Mouse (Mus musculus) MEL (cell line): ENCODE results near the gene Abcc5. TPM values are rescaled to one million over a fixed set of nuclear protein-coding genes. Genes with fewer than 3 reads are reported as not detected.
"Not testable (repeated sequence)": the region's sequence is repeated elsewhere in the genome, so short reads cannot be mapped to it uniquely, and the experiment has no call there.

Experiments used
- DNase-seq: peaks from one replicate; pipeline ENCODE4 v3.0.0; 2011; ENCODE audit warnings: low read depth, low spot score
- H3K27ac ChIP-seq: 2 replicates; pipeline ENCODE4 v1.5.1; 2012; ENCODE audit warnings: low read depth, mild to moderate bottlenecking, control low read depth, low read length, moderate library complexity; ENCODE audit not compliant: control insufficient read depth
- H3K27me3 ChIP-seq, 2 experiments: fragments of 150-350 bp in 1 of 2; sonication (generic) in 1 of 2; 2 replicates each; pipeline ENCODE4 v1.6.1; 2012; ENCODE audit warnings: low read length in 2 of 2, mild to moderate bottlenecking in 2 of 2, improper control_type of control experiment in 1 of 2, moderate library complexity in 1 of 2; ENCODE audit not compliant: insufficient read depth in 2 of 2, control insufficient read depth in 1 of 2
- H3K36me3 ChIP-seq, 2 experiments: 2 replicates each; pipeline ENCODE4 v1.6.1; 2012 to 2014; ENCODE audit warnings: low read length in 2 of 2, improper control_type of control experiment in 1 of 2, inconsistent platforms in 1 of 2, mild to moderate bottlenecking in 1 of 2; ENCODE audit not compliant: insufficient read depth in 2 of 2, control insufficient read depth in 1 of 2
- H3K4me1 ChIP-seq, 2 experiments: fragments of 150-350 bp in 1 of 2; sonication (generic) in 1 of 2; 2 replicates each; pipeline ENCODE4 v1.6.1; 2012; ENCODE audit warnings: low read length in 2 of 2, improper control_type of control experiment in 1 of 2, mild to moderate bottlenecking in 1 of 2; ENCODE audit not compliant: insufficient read depth in 2 of 2, control insufficient read depth in 1 of 2
- H3K4me3 ChIP-seq, 2 experiments: fragments of 150-350 bp in 1 of 2; sonication (generic) in 1 of 2; 2 replicates each; pipeline ENCODE4 v1.5.1; 2012; ENCODE audit warnings: low read depth in 2 of 2, low read length in 2 of 2, mild to moderate bottlenecking in 2 of 2, moderate library complexity in 2 of 2, control low read depth in 1 of 2, improper control_type of control experiment in 1 of 2; ENCODE audit not compliant: control insufficient read depth in 1 of 2, insufficient read depth in 1 of 2
- H3K79me2 ChIP-seq: 2 replicates; pipeline ENCODE4 v1.6.1; 2012; ENCODE audit warnings: mild to moderate bottlenecking, low read length, moderate library complexity; ENCODE audit not compliant: control insufficient read depth, poor library complexity, insufficient read depth
- H3K9ac ChIP-seq: 2 replicates; pipeline ENCODE4 v1.6.1; 2012; ENCODE audit warnings: low read depth, mild to moderate bottlenecking, control low read depth, low read length, moderate library complexity; ENCODE audit not compliant: control insufficient read depth, poor library complexity, severe bottlenecking
- H3K9me3 ChIP-seq: fragments of 150-350 bp; sonication (generic); replicated peaks from 2 replicates; pipeline ENCODE4 v1.6.1; 2012; ENCODE audit warnings: mild to moderate bottlenecking, low read length, improper control_type of control experiment, moderate library complexity; ENCODE audit not compliant: insufficient read depth
- BHLHE40 ChIP-seq: IDR thresholded peaks from 2 replicates; pipeline ENCODE4 v1.6.1; 2012; ENCODE audit warnings: low read depth, mild to moderate bottlenecking, inconsistent platforms, low read length, improper control_type of control experiment, borderline replicate concordance
- CHD1 ChIP-seq: IDR thresholded peaks from 2 replicates; pipeline ENCODE4 v1.6.1; 2012; ENCODE audit warnings: low read depth, mild to moderate bottlenecking, inconsistent platforms, low read length, improper control_type of control experiment
- E2F4 ChIP-seq: IDR thresholded peaks from 2 replicates; pipeline ENCODE4 v1.6.1; 2011; ENCODE audit warnings: low read depth, low read length, improper control_type of control experiment, borderline replicate concordance
- ELF1 ChIP-seq: IDR thresholded peaks from 2 replicates; pipeline ENCODE4 v1.6.1; 2014; ENCODE audit warnings: low read depth, mild to moderate bottlenecking, inconsistent platforms, low read length, improper control_type of control experiment, moderate library complexity
- ETS1 ChIP-seq: IDR thresholded peaks from 2 replicates; pipeline ENCODE4 v1.6.1; 2012; ENCODE audit warnings: low read depth, mild to moderate bottlenecking, inconsistent platforms, low read length, improper control_type of control experiment, moderate library complexity
- HCFC1 ChIP-seq: IDR thresholded peaks from 2 replicates; pipeline ENCODE4 v1.6.1; 2012; ENCODE audit warnings: low read depth, mild to moderate bottlenecking, inconsistent platforms, low read length, improper control_type of control experiment, moderate library complexity
- KAT2A ChIP-seq: conservative IDR thresholded peaks from 2 replicates; pipeline ENCODE4 v1.6.1; 2012; ENCODE audit warnings: low read depth, low read length, improper control_type of control experiment, inconsistent platforms
- MAFK ChIP-seq: IDR thresholded peaks from 2 replicates; pipeline ENCODE4 v1.6.1; 2011; ENCODE audit warnings: low read depth, mild to moderate bottlenecking, low read length, improper control_type of control experiment, borderline replicate concordance
- MAX ChIP-seq: IDR thresholded peaks from 2 replicates; pipeline ENCODE4 v1.6.1; 2011; ENCODE audit warnings: low read length, improper control_type of control experiment
- MXI1 ChIP-seq: IDR thresholded peaks from 2 replicates; pipeline ENCODE4 v1.6.1; 2011; ENCODE audit warnings: mild to moderate bottlenecking, low read depth, low read length, improper control_type of control experiment
- MYB ChIP-seq: IDR thresholded peaks from 2 replicates; pipeline ENCODE4 v1.6.1; 2011; ENCODE audit warnings: mild to moderate bottlenecking, low read depth, low read length, improper control_type of control experiment
- NELFE ChIP-seq: IDR thresholded peaks from 2 replicates; pipeline ENCODE4 v1.6.1; 2011; ENCODE audit warnings: low read depth, low read length, improper control_type of control experiment
- POLR2A ChIP-seq, 2 experiments: IDR thresholded peaks; 2 replicates each; pipeline ENCODE4 v1.6.1; 2011 to 2012; ENCODE audit warnings: low read length in 2 of 2, mild to moderate bottlenecking in 2 of 2, control low read depth in 1 of 2, improper control_type of control experiment in 1 of 2, low read depth in 1 of 2, moderate library complexity in 1 of 2; ENCODE audit not compliant: control insufficient read depth in 1 of 2, insufficient read depth in 1 of 2, poor library complexity in 1 of 2
- POLR2AphosphoS2 ChIP-seq: IDR thresholded peaks from 2 replicates; pipeline ENCODE4 v1.6.1; 2011; ENCODE audit warnings: low read length, improper control_type of control experiment
- SIN3A ChIP-seq: IDR thresholded peaks from 2 replicates; pipeline ENCODE4 v1.6.1; 2012; ENCODE audit warnings: low read length, improper control_type of control experiment, inconsistent platforms
- TAL1 ChIP-seq: IDR thresholded peaks from 2 replicates; pipeline ENCODE4 v1.6.1; 2012; ENCODE audit warnings: mild to moderate bottlenecking, inconsistent platforms, low read length, moderate library complexity, mixed read lengths
- TCF12 ChIP-seq: IDR thresholded peaks from 2 replicates; pipeline ENCODE4 v1.6.1; 2014; ENCODE audit warnings: low read depth, mild to moderate bottlenecking, inconsistent platforms, low read length, improper control_type of control experiment, moderate library complexity
- USF1 ChIP-seq: IDR thresholded peaks from 2 replicates; pipeline ENCODE4 v1.6.1; 2014; ENCODE audit warnings: low read depth, mild to moderate bottlenecking, inconsistent platforms, low read length, improper control_type of control experiment, moderate library complexity
- ZKSCAN1 ChIP-seq: IDR thresholded peaks from 2 replicates; pipeline ENCODE4 v1.6.1; 2012; ENCODE audit warnings: low read depth, mild to moderate bottlenecking, inconsistent platforms, low read length, improper control_type of control experiment, moderate library complexity
- ZMIZ1 ChIP-seq: IDR thresholded peaks from 2 replicates; pipeline ENCODE4 v1.6.1; 2012; ENCODE audit warnings: low read depth, mild to moderate bottlenecking, inconsistent platforms, low read length, improper control_type of control experiment, moderate library complexity
- ZNF384 ChIP-seq: IDR thresholded peaks from 2 replicates; pipeline ENCODE4 v1.6.1; 2012; ENCODE audit warnings: low read depth, mild to moderate bottlenecking, inconsistent platforms, low read length, improper control_type of control experiment
- polyA plus RNA-seq, 2 experiments: library from polyadenylated mRNA; stranded (reverse) in 1 of 2; unstranded in 1 of 2; fragments of >175 nt in 1 of 2; fragments of >200 nt in 1 of 2; gene quantifications; 2 replicates each; pipeline versions ENCODE4 v1.2.1 to v1.2.4; 2012; ENCODE audit warnings: low replicate concordance in 2 of 2, low read depth in 1 of 2; ENCODE audit not compliant: insufficient read length in 2 of 2, insufficient read depth in 1 of 2, missing spikeins in 1 of 2
- total RNA-seq: library from RNA; depleted of rRNA; stranded (reverse); fragments of 300-350 nt; gene quantifications from 2 replicates; pipeline ENCODE4 v1.2.3, GENCODE M21; 2012

The Abcc5 gene
- total and polyA plus RNA-seq, 3 experiments = 17.6 to 31.7 TPM; not detected in 1

DNA sequence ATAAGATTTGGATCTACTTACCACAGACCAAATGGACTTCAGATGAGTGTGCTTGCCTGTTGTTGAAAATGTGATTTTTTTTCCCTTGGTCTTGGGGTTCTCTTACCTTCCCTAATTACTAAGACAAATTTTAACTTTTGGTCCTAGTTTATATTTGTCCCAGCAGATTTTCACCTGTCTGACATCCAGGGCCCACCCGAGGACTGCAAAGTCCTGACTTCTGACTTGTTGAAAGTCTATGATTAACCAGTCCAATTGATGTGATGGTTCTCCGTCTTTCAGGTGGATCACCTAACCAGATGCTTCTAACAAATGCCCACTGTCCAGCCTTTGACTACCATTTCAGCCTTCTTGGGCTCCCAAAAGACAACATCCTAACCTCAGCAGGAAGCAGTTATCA is 44.8 kb upstream of the Abcc5 start:
- Histone ChIP-seq H3K9ac (no peak overlapping the region), H3K4me3 (no peak overlapping the region), H3K9me3 (no peaks in the 10 kb centered on the region), H3K27me3 (no peaks in the 10 kb centered on the region), H3K36me3 (no peaks in the 10 kb centered on the region), H3K4me1 (no peaks in the 10 kb centered on the region), H3K79me2 (no peaks in the 10 kb centered on the region), H3K27ac (no peak overlapping the region)
- DNase-seq = no peak
- no peak for TF ChIP-seq ZMIZ1

DNA sequence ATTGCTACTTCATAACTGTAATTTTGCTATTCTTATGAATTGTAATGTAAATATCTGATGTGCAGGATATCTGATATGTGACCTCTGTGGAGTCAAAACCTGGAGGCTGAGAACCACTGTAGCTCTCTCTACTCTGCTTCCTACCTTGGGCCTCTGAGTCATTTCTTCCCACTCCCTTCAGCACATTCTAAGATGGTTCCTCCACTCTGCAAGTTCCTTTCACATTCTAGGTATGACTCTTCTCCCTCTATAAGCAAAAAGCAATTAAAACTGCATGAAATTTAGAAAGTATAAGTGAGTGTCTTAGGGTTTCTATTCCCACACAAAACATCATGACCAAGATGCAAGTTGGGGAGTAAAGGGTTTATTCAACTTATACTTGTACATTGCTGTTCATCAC is 38.5 kb upstream of the Abcc5 start:
- no peaks in the 10 kb centered on the region for H3K9me3 ChIP-seq
- no peak for DNase-seq
- no peaks in the 10 kb centered on the region for H3K79me2 ChIP-seq
- no peaks in the 10 kb centered on the region for H3K27me3 ChIP-seq
- no peak overlapping the region for H3K4me3 ChIP-seq
- TF ChIP-seq NELFE = no peak
- no peak for TF ChIP-seq ZMIZ1
- no peak for TF ChIP-seq BHLHE40
- no peak for TF ChIP-seq MAX
- no peak for TF ChIP-seq ETS1
- TF ChIP-seq SIN3A = no peak
- TF ChIP-seq HCFC1 = no peak
- no peak for TF ChIP-seq ELF1
- no peak overlapping the region for H3K27ac ChIP-seq
- no peak overlapping the region for H3K9ac ChIP-seq
- H3K36me3 ChIP-seq = no peaks in the 10 kb centered on the region
- H3K4me1 ChIP-seq = no peaks in the 10 kb centered on the region

DNA sequence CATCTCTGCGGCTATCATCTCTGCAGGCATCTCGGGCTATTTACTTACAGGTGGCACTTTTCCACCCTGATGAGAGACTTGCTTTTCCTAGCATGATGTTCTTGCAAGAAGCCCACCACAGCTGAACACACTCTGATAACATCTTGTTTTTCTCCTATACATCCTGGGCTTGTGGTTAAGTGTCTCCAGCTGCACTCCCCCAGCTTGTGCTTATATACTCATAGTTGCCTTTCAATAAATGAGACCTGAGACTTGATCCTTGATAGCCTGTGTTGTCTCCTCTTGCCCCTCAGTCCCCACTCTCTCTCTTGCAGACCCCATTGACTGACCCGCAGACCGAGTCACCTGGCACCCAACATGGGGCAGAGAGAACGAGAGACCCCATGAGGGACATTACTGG is 32.5 kb upstream of the Abcc5 start:
- not testable (repeated sequence) for H3K4me1 ChIP-seq, H3K9me3 ChIP-seq, DNase-seq

DNA sequence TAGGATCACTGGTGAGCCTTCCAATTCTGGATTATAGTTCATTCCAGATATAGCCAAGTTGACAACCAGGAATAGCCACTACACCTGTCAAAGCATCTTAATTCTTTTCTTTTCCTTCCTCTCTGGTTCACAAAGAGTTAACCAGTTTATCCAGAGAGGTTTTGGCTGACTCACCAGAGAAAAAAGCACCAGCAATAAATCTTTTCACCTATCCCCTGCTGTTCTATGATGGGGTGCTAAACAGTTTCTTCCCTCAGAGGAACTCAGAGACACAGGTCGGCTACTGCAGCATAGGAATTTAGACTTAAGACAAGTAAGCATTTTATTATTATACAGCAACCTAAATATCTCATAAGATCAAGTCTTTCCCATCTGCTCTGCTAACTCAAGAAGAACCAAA is 29.9 kb upstream of the Abcc5 start:
- H3K27me3 ChIP-seq = no peaks in the 10 kb centered on the region
- H3K79me2 ChIP-seq = no peaks in the 10 kb centered on the region
- H3K9ac ChIP-seq = no peak overlapping the region
- no peak for DNase-seq
- H3K4me1 ChIP-seq = no peaks in the 10 kb centered on the region; a peak in 1 of 4 replicates
- no peak for TF ChIP-seq USF1
- TF ChIP-seq KAT2A = no peak
- no peak for TF ChIP-seq MAX
- no peak for TF ChIP-seq MYB
- TF ChIP-seq POLR2AphosphoS2 = no peak
- TF ChIP-seq ZKSCAN1 = no peak
- no peak for TF ChIP-seq ZNF384
- no peak for TF ChIP-seq CHD1
- TF ChIP-seq TAL1 = no peak
- no peak for TF ChIP-seq MAFK
- no peak for TF ChIP-seq ZMIZ1
- TF ChIP-seq BHLHE40 = no peak
- TF ChIP-seq E2F4 = no peak
- TF ChIP-seq NELFE = no peak
- no peak for TF ChIP-seq POLR2A (IDR thresholded peaks at IDR 0.05; ENCODE audit: control insufficient read depth in 1 of 2, insufficient read depth in 1 of 2, low read depth in 1 of 2, low read length in 2 of 2, poor library complexity in 1 of 2)
- no peak for TF ChIP-seq MXI1
- TF ChIP-seq TCF12 = no peak
- no peak for TF ChIP-seq SIN3A
- H3K36me3 ChIP-seq = no peaks in the 10 kb centered on the region; a peak in 1 of 4 replicates
- no peak overlapping the region for H3K4me3 ChIP-seq
- no peaks in the 10 kb centered on the region for H3K9me3 ChIP-seq
- no peak overlapping the region for H3K27ac ChIP-seq

More for the DNA sequence above, 32.5 kb upstream of the Abcc5 start:
- H3K4me3 ChIP-seq, H3K36me3 ChIP-seq, H3K79me2 ChIP-seq, H3K9ac ChIP-seq, H3K27ac ChIP-seq, H3K27me3 ChIP-seq: not testable (repeated sequence)
